Comparison of ENCODE assay signal across 18 mouse cellular contexts in the genomic region with DNA sequence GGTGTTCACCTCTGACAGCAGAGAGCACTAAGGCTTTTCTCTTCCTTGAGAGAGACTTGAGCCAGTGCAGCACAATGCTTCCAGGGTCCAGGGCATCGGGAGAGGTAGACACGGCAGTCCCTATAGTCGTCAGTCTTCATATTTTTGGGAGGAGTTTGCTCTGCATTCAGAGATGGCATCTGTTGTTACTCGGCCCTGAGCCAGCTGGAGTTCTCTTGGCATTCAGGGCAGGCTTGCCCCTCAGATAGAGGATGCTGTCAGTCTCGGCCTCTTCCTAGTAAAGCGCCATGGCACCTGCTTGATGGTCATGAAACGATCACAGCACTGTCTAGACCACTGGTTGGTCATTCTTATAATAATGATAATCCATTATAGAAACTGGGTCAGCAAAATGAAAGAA.
A peak's percentile ranks its signal among the peaks of the same experiment; 100 is the strongest.
DNase-seq lines count a peak whose midpoint lies in the region; ATAC-seq and TF ChIP-seq lines count a peak whose summit lies in the region.
"Had no signal": no experiment of that assay in that cellular context is flagged by ENCODE, and none has a peak within 500 bp of the region (broad histone marks: within the 10 kb centered on the region; RNA-seq: fewer than 3 reads in every experiment).

No protein-coding gene starts in this region.

- TF ChIP-seq POLR2A in brain, embryonic 14.5 days (IDR thresholded peaks at IDR 0.05; ENCODE audit: borderline replicate concordance, extremely low read depth, insufficient read depth, insufficient read length, poor library complexity, severe bottlenecking): no peak

- H3K27ac ChIP-seq in hindbrain, postnatal 0 days: no peak overlapping the region
- no peak overlapping the region for H3K27ac ChIP-seq in hindbrain, embryonic 10.5 days
- H3K27ac ChIP-seq: embryonic facial prominence, embryonic 12.5 days; forebrain, embryonic 13.5 days; hindbrain, embryonic 12.5 days; midbrain, embryonic 12.5 days had no signal

- H3K4me1 ChIP-seq in hindbrain, postnatal 0 days (ENCODE audit: insufficient read depth, low read length): 0 out of 2 replicates have a peak, but pooled peaks cover 7% of the 10 kb centered on the region
- no peaks in the 10 kb centered on the region for H3K4me1 ChIP-seq in hindbrain, embryonic 10.5 days (replicated peaks)
- H3K4me1 ChIP-seq: embryonic facial prominence, embryonic 12.5 days; forebrain, embryonic 13.5 days; hindbrain, embryonic 12.5 days had no signal

- no peaks in the 10 kb centered on the region for H3K9me3 ChIP-seq in hindbrain, postnatal 0 days (ENCODE audit: low read length)
- H3K9me3 ChIP-seq in hindbrain, embryonic 10.5 days: no peaks in the 10 kb centered on the region
- H3K9me3 ChIP-seq: embryonic facial prominence, embryonic 12.5 days; forebrain, embryonic 13.5 days; hindbrain, embryonic 12.5 days; midbrain, embryonic 12.5 days had no signal

- no peak for TF ChIP-seq CTCF in hindbrain, postnatal 0 days (IDR thresholded peaks at IDR 0.05; ENCODE audit: low read depth)
- no peak for TF ChIP-seq CTCF in brain, embryonic 14.5 days (IDR thresholded peaks at IDR 0.05; ENCODE audit: borderline replicate concordance, extremely low read depth, insufficient read depth, insufficient read length)

- no peak overlapping the region for H3K4me3 ChIP-seq in hindbrain, postnatal 0 days (ENCODE audit: low read length)
- no peak overlapping the region for H3K4me3 ChIP-seq in hindbrain, embryonic 10.5 days
- H3K4me3 ChIP-seq: embryonic facial prominence, embryonic 12.5 days; forebrain, embryonic 13.5 days; hindbrain, embryonic 12.5 days; midbrain, embryonic 12.5 days had no signal

- no peak overlapping the region for H3K9ac ChIP-seq in hindbrain, postnatal 0 days (replicated peaks; ENCODE audit: low read length)
- H3K9ac ChIP-seq: embryonic facial prominence, embryonic 12.5 days; forebrain, embryonic 13.5 days; hindbrain, embryonic 12.5 days; liver, postnatal 0 days; midbrain, embryonic 12.5 days had no signal

- WGBS in hindbrain, postnatal 0 days: 42% methylated on average over 7 of the region's 7 CpGs
- WGBS in hindbrain, embryonic 10.5 days: 94% methylated on average over 7 of the region's 7 CpGs

- H3K4me2 ChIP-seq in hindbrain, postnatal 0 days (ENCODE audit: low read depth, low read length): no peak overlapping the region
- H3K4me2 ChIP-seq: embryonic facial prominence, embryonic 12.5 days; forebrain, embryonic 13.5 days; heart, embryonic 11.5 days; hindbrain, embryonic 12.5 days; midbrain, embryonic 12.5 days had no signal

- peaks cover 26% of the 10 kb centered on the region; the same call in 1 of the 2 replicates for H3K36me3 ChIP-seq in hindbrain, postnatal 0 days (ENCODE audit: insufficient read depth, low read length)
- peaks cover 89% of the 10 kb centered on the region for H3K36me3 ChIP-seq in hindbrain, embryonic 10.5 days

- no peaks in the 10 kb centered on the region for H3K27me3 ChIP-seq in hindbrain, postnatal 0 days (ENCODE audit: insufficient read depth, low read length)
- no peaks in the 10 kb centered on the region for H3K27me3 ChIP-seq in hindbrain, embryonic 10.5 days (ENCODE audit: insufficient read depth, poor library complexity, severe bottlenecking)
- H3K27me3 ChIP-seq: embryonic facial prominence, embryonic 12.5 days; forebrain, embryonic 13.5 days; hindbrain, embryonic 12.5 days; midbrain, embryonic 12.5 days had no signal

- ATAC-seq in hindbrain, postnatal 0 days: no peak
- ATAC-seq: activated CD4-positive, CD25-positive, alpha-beta regulatory T cell, adult 4 months; forebrain, embryonic 13.5 days; liver, postnatal 0 days; lung, postnatal 0 days had no signal

- peak; percentile 59 for DNase-seq in hindbrain, postnatal 0 days (ENCODE audit: low spot score)
- DNase-seq in hindbrain, embryonic 10.5 days (ENCODE audit: low spot score): no peak
- peak; percentile 46 for DNase-seq in brain, embryonic 14.5 days (ENCODE audit: low read depth)
- DNase-seq in cerebellum, adult 18-20 months: peak; percentile 66 to 74
- peak; percentile 78 to 81 for DNase-seq in cerebellum, postnatal 14 days
- no peak for DNase-seq in frontal cortex, postnatal 10 days (ENCODE audit: low spot score in 2 of 2)
- DNase-seq in T-cell, adult 2 months (ENCODE audit: low spot score): no peak
- DNase-seq: adrenal gland, adult 8-10 months; gastrocnemius, postnatal 10 days; kidney, adult 11 months; liver, postnatal 0 days had no signal

Comparison
In these comparisons a context has a peak if more than half of its experiments do, and no peak if none do; other contexts are left out.
1. DNase-seq: peak in hindbrain, postnatal 0 days (single experiment), brain, embryonic 14.5 days (single experiment), cerebellum, adult 18-20 months (2 of 2) and cerebellum, postnatal 14 days (2 of 2); none in hindbrain, embryonic 10.5 days (single experiment), frontal cortex, postnatal 10 days (0 of 2) and T-cell, adult 2 months (single experiment).